Mouse (Mus musculus): ENCODE measurements around the gene Fmo2.
A peak's percentile ranks its signal among the peaks of the same experiment; 100 is the strongest.

Fmo2 gene

GRCm38 (mm10) chr1:162853812-162854482, 44.6 kb downstream of the Fmo2 start:
- no peak for DNase-seq (ENCODE audit: low read depth, low spot score)

GRCm38 (mm10) chr1:162847554-162847953, 51.0 kb downstream of the Fmo2 start:
- no peak for DNase-seq (ENCODE audit: low read depth, low spot score)

- no peak for DNase-seq (ENCODE audit: low read depth, low spot score)
Observed at GRCm38 (mm10) chr1:162840211-162840610, 58.3 kb downstream of the Fmo2 start.

- no peak for DNase-seq (ENCODE audit: low read depth, low spot score)
Observed at GRCm38 (mm10) chr1:162838976-162839375, 59.5 kb downstream of the Fmo2 start.

- no peak for DNase-seq (ENCODE audit: low read depth, low spot score)
Observed at GRCm38 (mm10) chr1:162834342-162834741, 64.2 kb downstream of the Fmo2 start.

- no peak for DNase-seq (ENCODE audit: low read depth, low spot score)
Observed at GRCm38 (mm10) chr1:162832574-162832953, 66.0 kb downstream of the Fmo2 start.

DNA sequence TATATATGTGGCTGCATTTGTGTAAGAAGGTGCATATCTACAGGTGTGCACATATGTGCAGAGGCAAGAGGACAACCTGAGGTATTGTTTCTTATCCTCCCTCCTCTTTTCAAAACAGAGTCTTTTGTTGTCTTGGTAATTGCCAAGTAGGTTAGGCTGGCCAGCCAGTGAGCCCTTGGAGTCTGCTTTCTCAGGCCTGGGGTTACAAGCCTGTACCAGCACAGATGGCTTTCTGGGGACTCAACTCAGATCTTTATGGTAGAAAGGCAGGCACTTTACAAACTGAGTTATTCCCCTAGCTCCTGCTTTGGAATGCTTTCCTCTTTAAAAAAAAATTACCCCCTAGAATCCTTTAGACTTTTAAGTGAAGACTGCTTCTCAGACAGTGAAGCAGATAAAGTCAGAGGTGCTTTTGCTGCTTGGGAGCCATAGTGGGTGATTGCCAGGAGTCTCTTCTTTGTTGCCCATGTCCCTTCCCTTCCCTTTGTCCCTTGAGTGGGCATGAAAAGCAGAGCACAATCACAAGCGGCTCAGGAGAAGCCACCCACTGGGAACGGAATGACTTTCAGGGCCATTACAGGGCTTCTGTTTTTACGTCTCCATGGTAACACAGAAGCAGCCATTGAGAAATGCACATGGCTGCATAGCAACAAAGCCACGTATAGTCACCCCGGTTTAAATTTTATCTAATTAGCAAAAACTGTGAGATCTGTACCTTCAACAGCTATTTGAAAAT, 66.5 kb downstream of the Fmo2 start:
- DNase-seq (ENCODE audit: low read depth, low spot score) = peak; percentile 81
